Mouse (Mus musculus): ENCODE data around the gene Car7. TPM values are rescaled to one million over a fixed set of nuclear protein-coding genes. Genes with fewer than 3 reads are reported as not detected.

Car7 gene
- polyA plus RNA-seq (2014; fragmentation: Nextera tagmentation; extraction: Ambion mirVana), result 0.82 and 1.5 TPM in 2 replicates

DNA sequence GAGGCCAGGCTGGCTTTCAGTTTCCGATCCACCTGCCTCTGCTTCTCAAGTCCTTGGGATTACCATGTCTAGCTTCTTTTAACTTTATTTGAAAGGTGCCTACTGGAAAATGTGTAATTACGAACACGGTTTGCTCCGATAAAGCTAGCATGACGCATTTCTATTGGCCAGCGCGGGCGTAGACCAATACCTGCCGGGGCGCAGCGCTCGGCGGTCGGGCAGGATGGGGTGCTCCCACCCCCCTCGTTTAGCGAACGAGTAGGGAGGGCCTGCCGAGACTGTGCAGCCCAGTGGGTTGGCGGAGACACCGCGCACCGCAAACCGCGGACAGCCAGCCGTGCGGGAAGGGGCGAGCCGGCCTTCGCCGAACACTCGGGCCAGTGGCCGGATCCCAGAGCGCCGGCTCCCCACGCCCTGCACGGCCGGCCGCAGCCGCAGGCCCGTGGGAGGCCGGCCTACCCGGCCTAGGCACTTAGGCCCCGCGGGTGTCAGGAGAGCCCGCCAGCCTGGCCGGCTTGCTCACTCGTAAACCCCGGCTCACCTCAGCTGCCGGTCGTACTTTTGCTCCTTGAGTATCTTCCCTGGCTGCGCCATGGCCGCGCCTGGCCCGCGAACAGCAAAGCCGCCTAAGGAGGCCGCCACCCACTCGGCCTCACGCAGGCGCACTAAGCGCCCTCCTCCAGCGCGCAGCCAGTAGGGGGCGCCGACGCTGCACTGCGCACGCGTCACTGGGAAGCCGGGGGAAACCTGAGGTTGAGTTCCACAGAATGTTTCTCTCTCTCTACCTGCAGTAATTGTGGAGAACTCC, at the start of gene Car7, which contains the start of gene Nae1:
Car7 (plus strand) TSS at position 719 of the 808 bp plus-strand sequence.
Nae1 (minus strand) TSS at position 667 of the 808 bp plus-strand sequence.
- no peaks in the 10 kb centered on the region; the same call in 1 of the 2 replicates for H3K9me3 ChIP-seq (ENCODE audit: control insufficient read depth, low read length)
- peak within 1 kb of the TSS; percentile 86 for H3K9ac ChIP-seq (ENCODE audit: low read length)
- peak within 1 kb of the TSS; percentile 77 for H3K4me3 ChIP-seq (ENCODE audit: low read depth, low read length)
- peaks cover 8% of the 10 kb centered on the region for H3K27me3 ChIP-seq (ENCODE audit: control insufficient read depth, insufficient read depth, low read length)
- WGBS, result under 1% methylated on average over 70 of the region's 70 CpGs
- ATAC-seq (ENCODE audit: low FRiP score) (peak; percentile 97), DNase-seq (ENCODE audit: low spot score, missing footprints) (peak; percentile 100)
- H3K4me1 ChIP-seq (ENCODE audit: control insufficient read depth, insufficient read depth, low read length), result peaks cover 5% of the 10 kb centered on the region; the same call in 1 of the 2 replicates
- peaks cover 9% of the 10 kb centered on the region for H3K36me3 ChIP-seq (ENCODE audit: control insufficient read depth, insufficient read depth, low read length)
- H3K27ac ChIP-seq (ENCODE audit: low read depth, low read length), result peak within 1 kb of the TSS; percentile 40; the same call in 1 of the 2 replicates
- H3K4me2 ChIP-seq, result peak within 1 kb of the TSS; percentile 64

DNA sequence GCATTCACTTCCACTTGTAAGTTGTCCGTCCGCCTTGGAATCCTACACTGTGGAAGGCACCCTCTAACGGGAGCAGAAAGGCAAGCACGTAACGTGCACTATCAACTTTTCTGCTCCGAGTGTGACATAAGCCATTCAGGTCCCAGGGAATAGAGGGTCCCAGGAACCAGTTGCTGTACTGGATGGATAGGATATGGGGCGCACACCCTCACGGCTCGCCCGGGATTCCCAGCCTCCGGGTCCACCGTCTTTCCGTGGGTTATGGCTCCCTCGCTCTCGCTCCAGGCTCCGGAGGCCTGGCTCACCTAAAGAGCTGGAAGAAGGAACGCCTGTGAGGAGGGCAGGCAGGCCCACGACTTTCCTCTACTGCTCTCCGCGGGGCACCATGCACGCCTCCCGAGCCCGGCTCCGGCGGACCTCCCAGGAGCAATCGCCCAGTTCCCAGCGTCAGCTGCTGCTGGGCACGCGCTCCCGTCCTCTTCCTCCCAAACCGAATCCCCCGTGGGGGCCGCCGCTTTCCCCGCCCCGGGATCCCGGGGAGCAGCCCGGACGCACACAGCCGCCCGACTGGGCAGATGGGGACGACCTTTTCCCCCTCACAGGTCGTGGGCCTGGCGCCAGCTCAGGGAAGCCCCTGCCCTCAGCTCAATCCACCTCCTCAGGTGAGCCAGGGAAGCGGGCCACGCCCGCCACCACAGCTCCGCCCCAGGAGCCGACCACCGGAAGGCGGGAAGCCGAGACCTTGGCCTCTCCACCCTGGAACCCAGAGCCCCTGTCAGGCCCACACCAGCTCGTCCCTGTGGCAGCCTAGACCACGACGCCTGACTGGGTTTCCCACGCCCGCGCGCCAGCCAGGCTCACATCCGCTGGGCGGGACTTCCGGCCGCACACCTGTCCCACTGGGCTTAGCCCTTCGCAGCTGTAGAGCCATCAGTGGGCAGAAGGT, 25.2 kb upstream of the Car7 start, which contains the start of gene Terb1:
Terb1 (minus strand) TSS at position 850 of the 946 bp plus-strand sequence.
- DNase-seq (ENCODE audit: low spot score, missing footprints), result peak; percentile 91
- peak; percentile 79 for ATAC-seq (ENCODE audit: low FRiP score)
- H3K4me1 ChIP-seq (ENCODE audit: control insufficient read depth, insufficient read depth, low read length), result peaks cover 8% of the 10 kb centered on the region; the same call in 1 of the 2 replicates
- H3K36me3 ChIP-seq (ENCODE audit: control insufficient read depth, insufficient read depth, low read length), result peaks cover 3% of the 10 kb centered on the region; the same call in 1 of the 2 replicates
- H3K27me3 ChIP-seq (ENCODE audit: control insufficient read depth, insufficient read depth, low read length), result no peaks in the 10 kb centered on the region
- peak within 1 kb of the TSS; percentile 61 for H3K9ac ChIP-seq (ENCODE audit: low read length)
- H3K4me3 ChIP-seq (ENCODE audit: low read depth, low read length), result peak within 1 kb of the TSS; percentile 50
- no peak within 1 kb of the TSS for H3K27ac ChIP-seq (ENCODE audit: low read depth, low read length)
- no peaks in the 10 kb centered on the region for H3K9me3 ChIP-seq (ENCODE audit: control insufficient read depth, low read length)
- 2% methylated on average over 64 of the region's 64 CpGs for WGBS
- H3K4me2 ChIP-seq, result peak within 1 kb of the TSS; percentile 99

DNA sequence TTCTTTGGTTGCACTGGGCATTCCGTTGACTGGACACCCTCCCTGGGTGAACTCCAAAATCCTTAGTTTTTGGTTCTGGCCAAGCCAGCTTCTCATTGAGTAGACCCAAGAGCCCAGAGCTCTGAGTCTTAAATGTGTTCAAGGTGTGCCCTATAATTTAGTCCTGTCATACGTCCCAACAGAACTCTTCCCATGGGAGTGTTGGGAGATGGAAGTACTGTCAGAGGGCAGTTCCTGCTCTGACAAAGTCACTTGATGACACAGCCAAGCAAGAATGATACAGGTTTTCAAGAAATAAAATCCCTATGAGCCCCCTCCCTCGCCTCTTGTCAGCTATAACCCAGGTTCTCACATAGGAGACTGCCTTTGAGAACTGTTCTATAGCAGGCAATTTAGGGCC, 24.4 kb upstream of the Car7 start:
- no peaks in the 10 kb centered on the region for H3K9me3 ChIP-seq (ENCODE audit: control insufficient read depth, low read length)
- ATAC-seq (ENCODE audit: low FRiP score) (0 out of 2 replicates have a peak, but pooled peaks have one; percentile 3), DNase-seq (ENCODE audit: low spot score, missing footprints) (no peak)
- peaks cover 8% of the 10 kb centered on the region; the same call in 1 of the 2 replicates for H3K4me1 ChIP-seq (ENCODE audit: control insufficient read depth, insufficient read depth, low read length)
- H3K9ac ChIP-seq (ENCODE audit: low read length), result no peak overlapping the region
- peak overlapping the region; percentile 99 for H3K4me2 ChIP-seq
- H3K27ac ChIP-seq (ENCODE audit: low read depth, low read length), result no peak overlapping the region
- WGBS, result 73% methylated on average over 3 of the region's 3 CpGs
- H3K36me3 ChIP-seq (ENCODE audit: control insufficient read depth, insufficient read depth, low read length), result peaks cover 3% of the 10 kb centered on the region; the same call in 1 of the 2 replicates
- peak overlapping the region; percentile 50; the same call in 1 of the 2 replicates for H3K4me3 ChIP-seq (ENCODE audit: low read depth, low read length)
- H3K27me3 ChIP-seq (ENCODE audit: control insufficient read depth, insufficient read depth, low read length), result no peaks in the 10 kb centered on the region

DNA sequence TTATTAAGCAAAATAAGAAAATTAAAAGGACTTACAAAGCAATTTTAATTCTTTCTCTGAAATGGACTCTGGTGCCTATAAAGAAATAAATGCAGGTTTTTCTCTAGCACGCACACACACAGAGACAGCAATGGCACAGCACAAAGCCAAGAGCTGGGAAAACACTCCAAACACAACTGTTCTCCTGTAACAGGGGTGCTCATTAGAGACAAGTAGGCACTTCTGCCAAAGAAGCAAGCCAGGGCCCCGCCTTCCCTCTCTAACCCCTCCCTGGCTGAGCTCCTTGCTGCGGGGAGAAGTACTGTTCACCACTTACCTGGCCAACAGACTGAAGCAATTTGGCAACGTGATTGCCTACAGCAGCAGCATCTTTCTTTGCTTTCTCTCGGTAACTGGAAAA, 16.6 kb upstream of the Car7 start:
- H3K9me3 ChIP-seq (ENCODE audit: control insufficient read depth, low read length), result no peaks in the 10 kb centered on the region
- DNase-seq (ENCODE audit: low spot score, missing footprints) (no peak), ATAC-seq (ENCODE audit: low FRiP score) (no peak)
- no peaks in the 10 kb centered on the region for H3K4me1 ChIP-seq (ENCODE audit: control insufficient read depth, insufficient read depth, low read length)
- no peak overlapping the region for H3K4me3 ChIP-seq (ENCODE audit: low read depth, low read length)
- H3K27ac ChIP-seq (ENCODE audit: low read depth, low read length), result no peak overlapping the region
- H3K4me2 ChIP-seq, result no peak overlapping the region
- WGBS, result 86% methylated on average over 5 of the region's 5 CpGs
- H3K27me3 ChIP-seq (ENCODE audit: control insufficient read depth, insufficient read depth, low read length), result no peaks in the 10 kb centered on the region
- H3K9ac ChIP-seq (ENCODE audit: low read length), result no peak overlapping the region
- H3K36me3 ChIP-seq (ENCODE audit: control insufficient read depth, insufficient read depth, low read length), result peaks cover 6% of the 10 kb centered on the region; the same call in 1 of the 2 replicates

DNA sequence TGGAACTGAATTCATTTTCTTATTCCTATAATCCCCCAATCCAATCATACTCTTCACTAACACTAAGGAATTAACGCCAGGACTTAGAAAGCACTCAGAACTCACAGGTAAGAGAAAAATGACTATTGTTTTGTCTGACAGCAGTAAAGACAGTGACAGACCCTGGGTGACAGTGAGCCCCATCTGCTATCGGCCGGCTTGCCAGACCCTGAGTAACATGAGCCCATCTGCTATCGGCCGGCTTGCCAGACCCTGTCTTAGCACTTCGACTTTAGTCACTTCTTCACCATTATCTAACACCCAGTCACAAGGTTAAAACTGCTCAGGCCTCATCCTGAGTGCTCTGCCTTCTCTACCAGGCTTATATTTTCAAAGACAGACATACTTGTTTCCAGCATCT, 4.8 kb upstream of the Car7 start:
- H3K4me1 ChIP-seq (ENCODE audit: control insufficient read depth, insufficient read depth, low read length), result peaks cover 3% of the 10 kb centered on the region; the same call in 1 of the 2 replicates
- H3K27ac ChIP-seq (ENCODE audit: low read depth, low read length), result no peak overlapping the region
- H3K36me3 ChIP-seq (ENCODE audit: control insufficient read depth, insufficient read depth, low read length), result peaks cover 9% of the 10 kb centered on the region
- H3K4me2 ChIP-seq, result no peak overlapping the region
- no peaks in the 10 kb centered on the region for H3K9me3 ChIP-seq (ENCODE audit: control insufficient read depth, low read length)
- H3K9ac ChIP-seq (ENCODE audit: low read length), result no peak overlapping the region
- no peak for ATAC-seq (ENCODE audit: low FRiP score)
- DNase-seq (ENCODE audit: low spot score, missing footprints), result no peak
- no peak overlapping the region for H3K4me3 ChIP-seq (ENCODE audit: low read depth, low read length)
- WGBS, result 92% methylated on average over 6 of the region's 6 CpGs
- H3K27me3 ChIP-seq (ENCODE audit: control insufficient read depth, insufficient read depth, low read length), result no peaks in the 10 kb centered on the region

DNA sequence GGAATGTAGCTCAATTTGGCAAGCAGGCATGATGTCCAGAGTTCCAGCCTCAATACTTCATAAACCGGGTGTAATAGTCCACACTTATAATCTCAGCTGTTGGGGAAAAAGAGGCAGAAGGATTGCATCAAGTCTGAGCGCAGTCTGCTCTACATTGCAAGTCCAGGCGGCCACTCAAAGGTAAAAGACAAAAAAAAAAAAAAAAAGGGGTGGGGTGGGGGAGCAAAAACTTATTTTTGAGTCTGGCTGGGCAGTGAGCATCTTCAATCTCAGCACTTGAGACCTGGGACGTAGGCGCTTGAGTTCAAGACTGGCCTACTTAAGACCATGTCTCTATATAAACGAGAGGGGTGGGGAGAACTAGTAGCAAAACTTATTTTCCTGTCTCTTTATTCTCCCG, 938 bp upstream of the Car7 start:
- ATAC-seq (ENCODE audit: low FRiP score) (no peak), DNase-seq (ENCODE audit: low spot score, missing footprints) (no peak)
- Histone ChIP-seq H3K4me3 (ENCODE audit: low read depth, low read length) (peak overlapping the region; percentile 77), H3K4me1 (ENCODE audit: control insufficient read depth, insufficient read depth, low read length) (peaks cover 5% of the 10 kb centered on the region; the same call in 1 of the 2 replicates), H3K27me3 (ENCODE audit: control insufficient read depth, insufficient read depth, low read length) (peaks cover 3% of the 10 kb centered on the region; the same call in 1 of the 2 replicates), H3K4me2 (peak overlapping the region; percentile 64), H3K27ac (ENCODE audit: low read depth, low read length) (no peak overlapping the region), H3K9ac (ENCODE audit: low read length) (peak overlapping the region; percentile 86), H3K9me3 (ENCODE audit: control insufficient read depth, low read length) (no peaks in the 10 kb centered on the region; the same call in 1 of the 2 replicates), H3K36me3 (ENCODE audit: control insufficient read depth, insufficient read depth, low read length) (peaks cover 9% of the 10 kb centered on the region)
- WGBS, result 22% methylated on average over 7 of the region's 7 CpGs

DNA sequence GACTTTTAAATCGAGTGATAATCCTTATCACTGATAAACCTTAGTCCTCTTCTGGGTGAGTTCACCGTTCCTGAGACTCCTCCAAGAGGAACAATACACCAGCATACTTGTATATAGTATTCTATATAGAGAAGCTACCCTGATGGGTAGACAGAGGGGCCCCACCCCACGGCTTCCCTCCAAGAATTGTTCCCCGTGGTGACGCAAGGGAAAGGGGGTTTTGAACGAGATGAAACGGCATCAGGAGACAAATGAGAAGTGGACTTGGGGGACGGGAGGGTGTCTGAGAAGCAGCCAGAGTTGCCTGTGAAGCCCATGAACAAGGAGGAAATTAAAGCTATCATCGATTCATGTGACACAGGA, 271 bp downstream of the Car7 start:
- Histone ChIP-seq H3K4me3 (ENCODE audit: low read depth, low read length) (peak overlapping the region; percentile 77), H3K27me3 (ENCODE audit: control insufficient read depth, insufficient read depth, low read length) (peaks cover 14% of the 10 kb centered on the region), H3K9me3 (ENCODE audit: control insufficient read depth, low read length) (no peaks in the 10 kb centered on the region; the same call in 1 of the 2 replicates), H3K4me1 (ENCODE audit: control insufficient read depth, insufficient read depth, low read length) (peaks cover 5% of the 10 kb centered on the region; the same call in 1 of the 2 replicates), H3K9ac (ENCODE audit: low read length) (peak overlapping the region; percentile 86), H3K27ac (ENCODE audit: low read depth, low read length) (no peak overlapping the region), H3K4me2 (peak overlapping the region; percentile 64), H3K36me3 (ENCODE audit: control insufficient read depth, insufficient read depth, low read length) (peaks cover 4% of the 10 kb centered on the region)
- DNase-seq (ENCODE audit: low spot score, missing footprints) (no peak), ATAC-seq (ENCODE audit: low FRiP score) (peak; percentile 69)
- WGBS, result 13% methylated on average over 9 of the region's 9 CpGs

DNA sequence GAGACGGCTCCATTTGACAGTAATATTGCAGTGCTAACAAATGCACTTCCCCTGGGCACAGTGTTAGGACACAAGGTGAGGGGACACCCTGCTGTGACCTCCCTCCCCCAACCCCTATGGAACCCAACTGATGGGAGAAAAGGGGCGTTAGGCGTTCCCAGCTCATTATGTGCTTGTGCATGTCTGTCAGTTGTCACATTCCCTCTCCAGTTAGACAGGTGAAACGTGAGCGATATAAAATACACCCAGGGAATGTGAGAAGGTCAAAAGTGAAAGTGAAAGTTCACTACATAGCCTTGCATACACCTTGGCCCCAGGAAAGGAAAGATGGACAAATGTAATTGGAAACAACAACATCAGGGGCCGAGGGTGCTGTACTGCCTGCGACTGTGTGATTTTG, 889 bp downstream of the Car7 start:
- H3K4me3 ChIP-seq (ENCODE audit: low read depth, low read length), result no peak overlapping the region
- no peaks in the 10 kb centered on the region; the same call in 1 of the 2 replicates for H3K9me3 ChIP-seq (ENCODE audit: control insufficient read depth, low read length)
- no peak overlapping the region for H3K9ac ChIP-seq (ENCODE audit: low read length)
- H3K36me3 ChIP-seq (ENCODE audit: control insufficient read depth, insufficient read depth, low read length), result no peaks in the 10 kb centered on the region
- peaks cover 19% of the 10 kb centered on the region for H3K27me3 ChIP-seq (ENCODE audit: control insufficient read depth, insufficient read depth, low read length)
- H3K4me1 ChIP-seq (ENCODE audit: control insufficient read depth, insufficient read depth, low read length), result peaks cover 5% of the 10 kb centered on the region; the same call in 1 of the 2 replicates
- ATAC-seq (ENCODE audit: low FRiP score) (no peak), DNase-seq (ENCODE audit: low spot score, missing footprints) (no peak)
- peak overlapping the region; percentile 64; the same call in 1 of the 2 replicates for H3K4me2 ChIP-seq
- H3K27ac ChIP-seq (ENCODE audit: low read depth, low read length), result no peak overlapping the region
- WGBS, result 46% methylated on average over 7 of the region's 7 CpGs

All from midbrain, embryonic 11.5 days (tissue).